Mouse (Mus musculus) MEL (cell line): ENCODE results near the gene Mcub. TPM values are rescaled to one million over a fixed set of nuclear protein-coding genes. Genes with fewer than 3 reads are reported as not detected.

Experiments
- DNase-seq: peaks from one replicate; pipeline ENCODE4 v3.0.0; 2011; ENCODE audit warnings: low read depth, low spot score
- H3K27ac ChIP-seq: 2 replicates; pipeline ENCODE4 v1.5.1; 2012; ENCODE audit warnings: low read depth, mild to moderate bottlenecking, control low read depth, low read length, moderate library complexity; ENCODE audit not compliant: control insufficient read depth
- H3K27me3 ChIP-seq, 2 experiments: fragments of 150-350 bp in 1 of 2; sonication (generic) in 1 of 2; 2 replicates each; pipeline ENCODE4 v1.6.1; 2012; ENCODE audit warnings: low read length in 2 of 2, mild to moderate bottlenecking in 2 of 2, improper control_type of control experiment in 1 of 2, moderate library complexity in 1 of 2; ENCODE audit not compliant: insufficient read depth in 2 of 2, control insufficient read depth in 1 of 2
- H3K36me3 ChIP-seq, 2 experiments: 2 replicates each; pipeline ENCODE4 v1.6.1; 2012 to 2014; ENCODE audit warnings: low read length in 2 of 2, improper control_type of control experiment in 1 of 2, inconsistent platforms in 1 of 2, mild to moderate bottlenecking in 1 of 2; ENCODE audit not compliant: insufficient read depth in 2 of 2, control insufficient read depth in 1 of 2
- H3K4me1 ChIP-seq, 2 experiments: fragments of 150-350 bp in 1 of 2; sonication (generic) in 1 of 2; 2 replicates each; pipeline ENCODE4 v1.6.1; 2012; ENCODE audit warnings: low read length in 2 of 2, improper control_type of control experiment in 1 of 2, mild to moderate bottlenecking in 1 of 2; ENCODE audit not compliant: insufficient read depth in 2 of 2, control insufficient read depth in 1 of 2
- H3K4me3 ChIP-seq, 2 experiments: fragments of 150-350 bp in 1 of 2; sonication (generic) in 1 of 2; 2 replicates each; pipeline ENCODE4 v1.5.1; 2012; ENCODE audit warnings: low read depth in 2 of 2, low read length in 2 of 2, mild to moderate bottlenecking in 2 of 2, moderate library complexity in 2 of 2, control low read depth in 1 of 2, improper control_type of control experiment in 1 of 2; ENCODE audit not compliant: control insufficient read depth in 1 of 2, insufficient read depth in 1 of 2
- H3K79me2 ChIP-seq: 2 replicates; pipeline ENCODE4 v1.6.1; 2012; ENCODE audit warnings: mild to moderate bottlenecking, low read length, moderate library complexity; ENCODE audit not compliant: control insufficient read depth, poor library complexity, insufficient read depth
- H3K9ac ChIP-seq: 2 replicates; pipeline ENCODE4 v1.6.1; 2012; ENCODE audit warnings: low read depth, mild to moderate bottlenecking, control low read depth, low read length, moderate library complexity; ENCODE audit not compliant: control insufficient read depth, poor library complexity, severe bottlenecking
- H3K9me3 ChIP-seq: fragments of 150-350 bp; sonication (generic); replicated peaks from 2 replicates; pipeline ENCODE4 v1.6.1; 2012; ENCODE audit warnings: mild to moderate bottlenecking, low read length, improper control_type of control experiment, moderate library complexity; ENCODE audit not compliant: insufficient read depth
- BHLHE40 ChIP-seq: IDR thresholded peaks from 2 replicates; pipeline ENCODE4 v1.6.1; 2012; ENCODE audit warnings: low read depth, mild to moderate bottlenecking, inconsistent platforms, low read length, improper control_type of control experiment, borderline replicate concordance
- CHD1 ChIP-seq: IDR thresholded peaks from 2 replicates; pipeline ENCODE4 v1.6.1; 2012; ENCODE audit warnings: low read depth, mild to moderate bottlenecking, inconsistent platforms, low read length, improper control_type of control experiment
- CHD2 ChIP-seq: IDR thresholded peaks from 2 replicates; pipeline ENCODE4 v1.6.1; 2011; ENCODE audit warnings: low read length, improper control_type of control experiment
- CTCF ChIP-seq, 3 experiments: IDR thresholded peaks in 2 of 3; conservative IDR thresholded peaks in 1 of 3; 2 replicates each; pipeline ENCODE4 v1.5.1; 2011 to 2012; ENCODE audit warnings: low read length in 3 of 3, low read depth in 2 of 3, mild to moderate bottlenecking in 2 of 3, improper control_type of control experiment in 1 of 3, inconsistent platforms in 1 of 3, mixed read lengths in 1 of 3, moderate library complexity in 1 of 3; ENCODE audit not compliant: control insufficient read depth in 1 of 3, insufficient read depth in 1 of 3, poor library complexity in 1 of 3, severe bottlenecking in 1 of 3
- ELF1 ChIP-seq: IDR thresholded peaks from 2 replicates; pipeline ENCODE4 v1.6.1; 2014; ENCODE audit warnings: low read depth, mild to moderate bottlenecking, inconsistent platforms, low read length, improper control_type of control experiment, moderate library complexity
- EP300 ChIP-seq, 2 experiments: IDR thresholded peaks; 2 replicates each; pipeline ENCODE4 v1.6.1; 2011; ENCODE audit warnings: improper control_type of control experiment in 2 of 2, low read length in 2 of 2, low read depth in 1 of 2, mild to moderate bottlenecking in 1 of 2
- ETS1 ChIP-seq: IDR thresholded peaks from 2 replicates; pipeline ENCODE4 v1.6.1; 2012; ENCODE audit warnings: low read depth, mild to moderate bottlenecking, inconsistent platforms, low read length, improper control_type of control experiment, moderate library complexity
- GABPA ChIP-seq: IDR thresholded peaks from 2 replicates; pipeline ENCODE4 v1.6.1; 2012; ENCODE audit warnings: low read depth, mild to moderate bottlenecking, inconsistent platforms, low read length, improper control_type of control experiment, moderate library complexity
- GATA1 ChIP-seq: IDR thresholded peaks from 2 replicates; pipeline ENCODE4 v1.6.1; 2011; ENCODE audit warnings: low read depth, low read length, improper control_type of control experiment
- HCFC1 ChIP-seq: IDR thresholded peaks from 2 replicates; pipeline ENCODE4 v1.6.1; 2012; ENCODE audit warnings: low read depth, mild to moderate bottlenecking, inconsistent platforms, low read length, improper control_type of control experiment, moderate library complexity
- MAX ChIP-seq: IDR thresholded peaks from 2 replicates; pipeline ENCODE4 v1.6.1; 2011; ENCODE audit warnings: low read length, improper control_type of control experiment
- MXI1 ChIP-seq: IDR thresholded peaks from 2 replicates; pipeline ENCODE4 v1.6.1; 2011; ENCODE audit warnings: mild to moderate bottlenecking, low read depth, low read length, improper control_type of control experiment
- MYB ChIP-seq: IDR thresholded peaks from 2 replicates; pipeline ENCODE4 v1.6.1; 2011; ENCODE audit warnings: mild to moderate bottlenecking, low read depth, low read length, improper control_type of control experiment
- MYC ChIP-seq: IDR thresholded peaks from 2 replicates; pipeline ENCODE4 v1.6.1; 2011; ENCODE audit warnings: low read depth, mild to moderate bottlenecking, low read length, improper control_type of control experiment, moderate library complexity
- NELFE ChIP-seq: IDR thresholded peaks from 2 replicates; pipeline ENCODE4 v1.6.1; 2011; ENCODE audit warnings: low read depth, low read length, improper control_type of control experiment
- POLR2AphosphoS2 ChIP-seq: IDR thresholded peaks from 2 replicates; pipeline ENCODE4 v1.6.1; 2011; ENCODE audit warnings: low read length, improper control_type of control experiment
- RAD21 ChIP-seq: IDR thresholded peaks from 2 replicates; pipeline ENCODE4 v1.6.1; 2011; ENCODE audit warnings: mild to moderate bottlenecking, low read depth, low read length, improper control_type of control experiment
- RCOR1 ChIP-seq: IDR thresholded peaks from 2 replicates; pipeline ENCODE4 v1.6.1; 2012; ENCODE audit warnings: low read depth, mild to moderate bottlenecking, inconsistent platforms, low read length, improper control_type of control experiment
- TAL1 ChIP-seq: IDR thresholded peaks from 2 replicates; pipeline ENCODE4 v1.6.1; 2012; ENCODE audit warnings: mild to moderate bottlenecking, inconsistent platforms, low read length, moderate library complexity, mixed read lengths
- TBP ChIP-seq: IDR thresholded peaks from 2 replicates; pipeline ENCODE4 v1.8.0; 2011; ENCODE audit warnings: low read depth, low read length, improper control_type of control experiment
- TCF12 ChIP-seq: IDR thresholded peaks from 2 replicates; pipeline ENCODE4 v1.6.1; 2014; ENCODE audit warnings: low read depth, mild to moderate bottlenecking, inconsistent platforms, low read length, improper control_type of control experiment, moderate library complexity
- USF1 ChIP-seq: IDR thresholded peaks from 2 replicates; pipeline ENCODE4 v1.6.1; 2014; ENCODE audit warnings: low read depth, mild to moderate bottlenecking, inconsistent platforms, low read length, improper control_type of control experiment, moderate library complexity
- ZC3H11A ChIP-seq: IDR thresholded peaks from 2 replicates; pipeline ENCODE4 v1.6.1; 2012; ENCODE audit warnings: low read depth, mild to moderate bottlenecking, inconsistent platforms, low read length, improper control_type of control experiment
- ZNF384 ChIP-seq: IDR thresholded peaks from 2 replicates; pipeline ENCODE4 v1.6.1; 2012; ENCODE audit warnings: low read depth, mild to moderate bottlenecking, inconsistent platforms, low read length, improper control_type of control experiment
- polyA plus RNA-seq, 2 experiments: library from polyadenylated mRNA; stranded (reverse) in 1 of 2; unstranded in 1 of 2; fragments of >175 nt in 1 of 2; fragments of >200 nt in 1 of 2; gene quantifications; 2 replicates each; pipeline versions ENCODE4 v1.2.1 to v1.2.4; 2012; ENCODE audit warnings: low replicate concordance in 2 of 2, low read depth in 1 of 2; ENCODE audit not compliant: insufficient read length in 2 of 2, insufficient read depth in 1 of 2, missing spikeins in 1 of 2
- total RNA-seq: library from RNA; depleted of rRNA; stranded (reverse); fragments of 300-350 nt; gene quantifications from 2 replicates; pipeline ENCODE4 v1.2.3, GENCODE M21; 2012

Mcub gene
- total and polyA plus RNA-seq, 3 experiments, result not detected

- peak; percentile 54 to 88 for TF ChIP-seq EP300 (IDR thresholded peaks at IDR 0.05; ENCODE audit: low read depth in 1 of 2, low read length in 2 of 2)
- no peak for TF ChIP-seq TBP
- peak; percentile 66 for TF ChIP-seq TAL1
- TF ChIP-seq MAX, result peak; percentile 57
- TF ChIP-seq NELFE, result no peak
- peak; percentile 58; the same call in 1 of the 2 replicates for TF ChIP-seq MYB
- TF ChIP-seq ZC3H11A, result no peak
- no peak for TF ChIP-seq HCFC1
- TF ChIP-seq MYC, result 0 out of 2 replicates have a peak, but pooled peaks have one; percentile 50
Measured at GRCm38 (mm10) chr3:129946217-129946914, 23.6 kb downstream of the Mcub start (continued).

GRCm38 (mm10) chr3:129943813-129944212, 26.2 kb downstream of the Mcub start:
- H3K79me2 ChIP-seq, result no peaks in the 10 kb centered on the region
- no peak overlapping the region for H3K27ac ChIP-seq
- no peaks in the 10 kb centered on the region for H3K9me3 ChIP-seq

GRCm38 (mm10) chr3:129941291-129941690, 28.7 kb downstream of the Mcub start:
- no peak overlapping the region for H3K4me3 ChIP-seq
- no peak overlapping the region for H3K9ac ChIP-seq
- no peaks in the 10 kb centered on the region for H3K9me3 ChIP-seq
- H3K36me3 ChIP-seq, result peaks cover 0 to 9% of the 10 kb centered on the region in 2 experiments; a peak in 2 of 4 replicates
- no peak overlapping the region for H3K27ac ChIP-seq
- H3K79me2 ChIP-seq, result no peaks in the 10 kb centered on the region
- H3K4me1 ChIP-seq, result peaks cover 0 to 6% of the 10 kb centered on the region in 2 experiments; a peak in 2 of 4 replicates
- DNase-seq, result no peak
- no peaks in the 10 kb centered on the region for H3K27me3 ChIP-seq
- TF ChIP-seq ETS1 (no peak), CHD1 (no peak), TAL1 (no peak), CHD2 (no peak), RCOR1 (no peak), BHLHE40 (no peak), POLR2AphosphoS2 (no peak), ZNF384 (no peak), ZC3H11A (no peak), USF1 (no peak), HCFC1 (no peak), GABPA (no peak), CTCF (IDR thresholded peaks at IDR 0.05 in 2 of 3, conservative IDR thresholded peaks at IDR 0.05 in 1 of 3; ENCODE audit: control insufficient read depth in 1 of 3, insufficient read depth in 1 of 3, low read depth in 2 of 3, low read length in 3 of 3, poor library complexity in 1 of 3, severe bottlenecking in 1 of 3) (no peak), TBP (no peak), RAD21 (no peak), TCF12 (no peak), MYB (no peak), EP300 (IDR thresholded peaks at IDR 0.05; ENCODE audit: low read depth in 1 of 2, low read length in 2 of 2) (no peak)

More at GRCm38 (mm10) chr3:129943813-129944212, 26.2 kb downstream of the Mcub start:
- peak; percentile 11 for DNase-seq
- H3K4me1 ChIP-seq, result peaks cover 4 to 12% of the 10 kb centered on the region in 2 experiments; a peak in 2 of 4 replicates
- no peak overlapping the region for H3K9ac ChIP-seq
- no peak overlapping the region for H3K4me3 ChIP-seq
- H3K36me3 ChIP-seq, result peaks cover 0 to 9% of the 10 kb centered on the region in 2 experiments; a peak in 2 of 4 replicates
- no peak for TF ChIP-seq MXI1
- TF ChIP-seq BHLHE40, result no peak
- TF ChIP-seq RAD21, result no peak
- 0 out of 2 replicates have a peak, but pooled peaks have one; percentile 25 for TF ChIP-seq GATA1
- TF ChIP-seq ELF1, result no peak
- no peaks in the 10 kb centered on the region for H3K27me3 ChIP-seq
